Comparison of ENCODE assay signal across 18 mouse cellular contexts in genomic region chr16:29644871-29645270, GRCm38 (mm10).
"Had no signal": no experiment of that assay in that cellular context is flagged by ENCODE, and none has a peak within 500 bp of the region (broad histone marks: within the 10 kb centered on the region; RNA-seq: fewer than 3 reads in every experiment).

No protein-coding gene starts in this region.

- H3K4me3 ChIP-seq: limb, embryonic 10.5 days; limb, embryonic 13.5 days; liver, embryonic 12.5 days; liver, embryonic 15.5 days; stomach, embryonic 15.5 days had no signal

- H3K9me3 ChIP-seq: limb, embryonic 10.5 days; limb, embryonic 13.5 days; liver, embryonic 12.5 days; liver, embryonic 15.5 days; stomach, embryonic 15.5 days had no signal

- DNase-seq: kidney, adult 18-20 months; kidney, postnatal 10 days; kidney, postnatal 4 days; liver; lung, adult 2 months; lung, postnatal 4 days; midbrain, embryonic 14.5 days; spleen, adult 18-20 months; thymus, adult 18-20 months; thymus, postnatal 36 days had no signal

- H3K4me2 ChIP-seq: limb, embryonic 13.5 days; liver, embryonic 12.5 days; liver, embryonic 15.5 days; midbrain, embryonic 11.5 days; stomach, embryonic 15.5 days had no signal

- H3K4me1 ChIP-seq: limb, embryonic 10.5 days; limb, embryonic 13.5 days; liver, embryonic 12.5 days; liver, embryonic 15.5 days; stomach, embryonic 15.5 days had no signal

- ATAC-seq: inflammation-experienced regulatory T-cells, adult 6 months; intestine, embryonic 16.5 days; liver, embryonic 12.5 days had no signal

- H3K27me3 ChIP-seq: limb, embryonic 13.5 days; liver, embryonic 12.5 days; liver, embryonic 15.5 days; stomach, embryonic 15.5 days had no signal

- H3K9ac ChIP-seq: limb, embryonic 13.5 days; liver, embryonic 12.5 days; liver, embryonic 15.5 days; stomach, embryonic 15.5 days had no signal

- H3K27ac ChIP-seq: limb, embryonic 10.5 days; limb, embryonic 13.5 days; liver, embryonic 12.5 days; liver, embryonic 15.5 days; stomach, embryonic 15.5 days had no signal
